Mouse (Mus musculus) forebrain, embryonic 10.5 days (tissue): Measurements from ENCODE around the gene Dnm3. TPM values are rescaled to one million over a fixed set of nuclear protein-coding genes. Genes with fewer than 3 reads are reported as not detected.

ENCODE experiments used
- DNase-seq: peaks from one replicate; pipeline ENCODE4 v3.0.0-alpha.2; 2017; ENCODE audit warnings: low spot score; ENCODE audit errors: extremely low spot score
- H3K27ac ChIP-seq: fragments of 300-500 bp; sonication (generic); 2 replicates; pipeline ENCODE4 v1.5.1; 2016; ENCODE audit warnings: mild to moderate bottlenecking
- H3K27me3 ChIP-seq: fragments of 300-500 bp; sonication (generic); 2 replicates; pipeline ENCODE4 v1.6.1; 2016; ENCODE audit warnings: mild to moderate bottlenecking; ENCODE audit not compliant: poor library complexity, severe bottlenecking
- H3K36me3 ChIP-seq: fragments of 300-500 bp; sonication (generic); replicated peaks from 2 replicates; pipeline ENCODE4 v1.6.1; 2016; ENCODE audit warnings: mild to moderate bottlenecking, moderate library complexity
- H3K4me1 ChIP-seq: fragments of 300-500 bp; sonication (generic); 2 replicates; pipeline ENCODE4 v1.6.1; 2016
- H3K4me3 ChIP-seq: fragments of 300-500 bp; sonication (generic); 2 replicates; pipeline ENCODE4 v1.5.1; 2016; ENCODE audit warnings: mild to moderate bottlenecking, moderate library complexity
- H3K9me3 ChIP-seq: fragments of 300-500 bp; sonication (generic); 2 replicates; pipeline ENCODE4 v1.6.1; 2016; ENCODE audit warnings: mild to moderate bottlenecking, moderate library complexity
- WGBS: fragments of 180-500 bp; shearing (Covaris S2); methylation state at CpG from one replicate; pipeline ENCODE4 v1.1.7; 2016; 5-methylcytosine and 5-hydroxymethylcytosine counted together
- polyA plus RNA-seq: library from polyadenylated mRNA; unstranded; fragments of >200 nt; fragmentation: Nextera tagmentation; extraction: Ambion mirVana; gene quantifications from 2 replicates; pipeline ENCODE4 v1.2.1, GENCODE M21; 2016

Gene Dnm3
- polyA plus RNA-seq, 1 experiment from 2014 or later = 2.6 TPM

DNA sequence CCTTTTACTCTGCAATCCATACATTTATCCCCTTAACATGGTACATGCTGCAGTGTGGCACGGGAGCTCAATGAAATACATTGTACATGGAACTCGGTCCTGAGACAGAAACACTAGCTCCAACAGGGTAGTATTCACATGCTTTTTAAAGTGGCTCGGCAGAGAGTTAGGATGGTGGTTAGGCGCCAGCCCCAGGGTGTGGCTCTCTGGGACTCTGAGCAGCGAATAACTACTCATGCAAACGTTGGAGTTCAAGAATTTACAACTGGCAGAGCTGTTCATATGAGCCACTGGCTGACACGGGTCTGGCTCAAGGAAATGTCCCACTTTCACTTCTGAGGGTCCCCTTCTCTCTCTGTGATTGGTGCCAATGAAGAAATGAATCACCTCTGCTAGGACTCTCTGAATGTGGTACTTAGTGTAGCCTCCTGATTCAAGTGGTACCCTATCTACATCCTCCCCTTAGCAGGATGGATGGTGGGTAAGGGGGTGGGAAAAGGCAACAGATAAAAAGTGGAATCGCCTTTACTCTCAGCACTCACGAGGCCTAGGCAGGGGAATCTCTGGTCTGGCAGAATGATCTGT lies 438.7 kb downstream of the Dnm3 start:
- no peak for DNase-seq
- Histone ChIP-seq H3K9me3 (no peaks in the 10 kb centered on the region), H3K4me1 (peaks cover 23% of the 10 kb centered on the region), H3K27me3 (no peaks in the 10 kb centered on the region), H3K4me3 (no peak overlapping the region), H3K27ac (no peak overlapping the region), H3K36me3 (no peaks in the 10 kb centered on the region)
- WGBS = 84% methylated on average over 9 of the region's 9 CpGs

DNA sequence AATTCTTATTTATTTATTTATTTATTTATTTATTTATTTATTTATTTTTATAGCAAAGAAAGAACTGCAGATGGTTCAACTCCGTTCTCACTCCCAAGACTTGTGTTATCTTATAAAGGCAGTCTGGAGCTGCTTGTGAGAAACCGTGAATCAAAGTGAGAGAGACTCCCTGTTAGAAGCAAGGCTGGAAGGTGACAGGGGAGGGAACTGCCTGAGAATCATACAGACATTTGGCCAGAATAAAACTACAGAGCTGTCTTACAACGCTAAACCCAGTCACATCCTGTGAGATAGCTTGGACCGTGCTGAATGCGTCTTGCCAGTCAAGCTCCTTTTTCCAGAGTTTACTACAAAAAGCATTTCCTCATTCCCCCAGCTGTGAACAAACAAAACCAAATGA lies 439.4 kb downstream of the Dnm3 start:
- Histone ChIP-seq H3K4me1 (peaks cover 21% of the 10 kb centered on the region), H3K36me3 (no peaks in the 10 kb centered on the region), H3K27ac (no peak overlapping the region), H3K4me3 (no peak overlapping the region), H3K9me3 (no peaks in the 10 kb centered on the region), H3K27me3 (no peaks in the 10 kb centered on the region)
- WGBS = 91% methylated on average over 5 of the region's 5 CpGs
- no peak for DNase-seq

DNA sequence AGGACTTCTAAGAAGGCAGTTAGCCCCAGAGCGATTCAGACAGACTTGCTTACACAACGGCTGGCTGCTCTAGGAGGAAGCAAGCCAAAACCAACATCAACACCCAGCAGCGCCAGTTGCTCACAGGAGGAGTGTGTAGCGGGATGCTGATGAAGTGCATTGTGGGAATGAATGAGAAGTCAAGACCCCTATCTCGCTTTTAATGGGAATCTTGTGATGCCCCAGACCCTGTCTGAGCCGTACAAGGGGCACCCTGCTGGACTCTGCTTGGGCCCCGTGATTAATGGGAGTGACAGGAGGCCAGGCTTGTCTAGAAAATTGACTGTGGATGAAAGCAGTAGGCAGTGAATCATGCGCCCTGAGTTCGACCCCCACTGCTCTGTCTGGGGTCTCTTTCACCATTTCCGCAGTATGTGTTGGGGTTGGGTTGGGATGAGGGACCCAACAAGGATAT lies 439.8 kb downstream of the Dnm3 start:
- 82% methylated on average over 10 of the region's 10 CpGs for WGBS
- no peak for DNase-seq
- Histone ChIP-seq H3K4me3 (no peak overlapping the region), H3K36me3 (no peaks in the 10 kb centered on the region), H3K27ac (peak overlapping the region; percentile 54), H3K9me3 (no peaks in the 10 kb centered on the region), H3K27me3 (no peaks in the 10 kb centered on the region), H3K4me1 (peaks cover 21% of the 10 kb centered on the region)

- Histone ChIP-seq H3K27me3 (no peaks in the 10 kb centered on the region), H3K27ac (peak overlapping the region; percentile 56; the same call in 1 of the 2 replicates), H3K36me3 (no peaks in the 10 kb centered on the region), H3K9me3 (no peaks in the 10 kb centered on the region), H3K4me3 (no peak overlapping the region), H3K4me1 (peaks cover 21% of the 10 kb centered on the region)
- DNase-seq = no peak
- 88% methylated on average over 6 of the region's 6 CpGs for WGBS
Observed at GRCm38 (mm10) chr1:162037185-162037765, 440.6 kb downstream of the Dnm3 start.

- 40% methylated on average over 5 of the region's 5 CpGs for WGBS
- Histone ChIP-seq H3K36me3 (no peaks in the 10 kb centered on the region), H3K27me3 (no peaks in the 10 kb centered on the region), H3K27ac (peak overlapping the region; percentile 56; the same call in 1 of the 2 replicates), H3K9me3 (no peaks in the 10 kb centered on the region), H3K4me1 (peaks cover 21% of the 10 kb centered on the region), H3K4me3 (no peak overlapping the region)
- DNase-seq = no peak
Observed at GRCm38 (mm10) chr1:162036461-162036835, 441.4 kb downstream of the Dnm3 start.

DNA sequence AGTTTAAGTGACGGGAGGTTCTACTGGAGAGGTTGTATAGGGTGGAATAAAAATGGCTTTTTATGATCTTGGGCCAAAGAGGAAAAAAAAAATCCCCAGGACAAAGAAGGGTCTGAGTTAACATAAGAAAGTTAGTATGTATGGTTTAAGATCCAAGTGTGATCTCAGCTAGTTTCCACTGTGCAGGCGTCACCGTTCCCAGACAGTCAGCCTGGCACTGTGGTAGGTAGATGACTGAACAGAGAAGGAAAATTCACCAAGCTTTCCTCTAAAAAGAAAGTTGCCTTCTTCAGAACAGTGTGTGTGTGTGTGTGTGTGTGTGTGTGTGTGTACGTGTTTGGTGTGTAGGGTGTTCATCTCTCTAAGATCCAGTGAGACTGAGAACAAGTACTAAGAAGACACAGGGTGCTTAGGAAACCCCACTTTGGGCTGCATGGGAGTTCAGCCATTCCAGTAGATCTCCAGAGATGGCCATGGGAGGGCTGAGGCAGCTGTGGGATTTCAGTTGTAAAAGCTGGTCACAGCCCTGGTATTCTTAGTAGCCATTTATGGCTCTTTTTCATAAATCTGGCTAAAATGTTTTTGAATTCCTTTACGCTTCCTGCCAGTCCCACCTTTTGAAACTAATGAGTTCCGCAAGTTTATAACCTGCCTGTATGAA lies 441.9 kb downstream of the Dnm3 start:
- no peak for DNase-seq
- Histone ChIP-seq H3K4me1 (peaks cover 21% of the 10 kb centered on the region), H3K4me3 (no peak overlapping the region), H3K27ac (peak overlapping the region; percentile 56), H3K9me3 (no peaks in the 10 kb centered on the region), H3K27me3 (no peaks in the 10 kb centered on the region), H3K36me3 (no peaks in the 10 kb centered on the region)
- 93% methylated on average over 6 of the region's 6 CpGs for WGBS

GRCm38 (mm10) chr1:162023681-162024270 lies 454.1 kb downstream of the Dnm3 start:
- Histone ChIP-seq H3K4me3 (no peak overlapping the region), H3K27me3 (no peaks in the 10 kb centered on the region), H3K27ac (peak overlapping the region; percentile 62; the same call in 1 of the 2 replicates), H3K9me3 (no peaks in the 10 kb centered on the region), H3K4me1 (peaks cover 54% of the 10 kb centered on the region), H3K36me3 (no peaks in the 10 kb centered on the region)
- 69% methylated on average over 8 of the region's 8 CpGs for WGBS
- no peak for DNase-seq

DNA sequence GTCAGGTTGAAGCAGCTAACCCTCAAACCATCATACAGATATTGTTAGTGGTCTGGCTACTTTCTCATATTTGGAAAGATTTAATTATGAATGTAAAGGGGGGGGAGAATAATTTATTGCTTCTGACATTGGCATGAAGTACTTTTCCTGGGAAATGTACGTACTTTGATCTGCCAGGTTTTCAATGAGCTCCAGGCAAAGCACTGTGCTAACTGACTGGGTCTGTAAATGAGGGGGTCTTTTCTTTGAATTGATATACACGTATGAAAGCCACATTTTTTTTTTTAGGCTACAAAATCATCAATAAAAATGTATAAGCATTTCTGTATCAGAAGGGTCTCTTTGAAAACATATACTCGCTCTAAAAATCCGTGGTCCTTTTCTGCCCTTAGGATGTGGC lies 457.1 kb downstream of the Dnm3 start:
- H3K4me1 ChIP-seq = peaks cover 59% of the 10 kb centered on the region
- WGBS = 58% methylated on average over 4 of the region's 4 CpGs

GRCm38 (mm10) chr1:162020303-162020731 lies 457.5 kb downstream of the Dnm3 start:
- Histone ChIP-seq H3K36me3 (no peaks in the 10 kb centered on the region), H3K27me3 (no peaks in the 10 kb centered on the region), H3K9me3 (no peaks in the 10 kb centered on the region), H3K4me1 (peaks cover 60% of the 10 kb centered on the region), H3K4me3 (no peak overlapping the region), H3K27ac (peak overlapping the region; percentile 51; the same call in 1 of the 2 replicates)
- 54% methylated on average over 7 of the region's 7 CpGs for WGBS
- DNase-seq = no peak

More for the DNA sequence above, 457.1 kb downstream of the Dnm3 start:
- Histone ChIP-seq H3K9me3 (no peaks in the 10 kb centered on the region), H3K36me3 (no peaks in the 10 kb centered on the region), H3K4me3 (no peak overlapping the region), H3K27ac (peak overlapping the region; percentile 51), H3K27me3 (no peaks in the 10 kb centered on the region)
- no peak for DNase-seq

- H3K27me3 ChIP-seq = no peaks in the 10 kb centered on the region
- H3K4me3 ChIP-seq = no peak overlapping the region
- peaks cover 60% of the 10 kb centered on the region for H3K4me1 ChIP-seq
- H3K36me3 ChIP-seq = no peaks in the 10 kb centered on the region
- WGBS = 85% methylated on average over 6 of the region's 6 CpGs
- H3K27ac ChIP-seq = peak overlapping the region; percentile 60; the same call in 1 of the 2 replicates
- H3K9me3 ChIP-seq = no peaks in the 10 kb centered on the region
- DNase-seq = no peak
Observed at GRCm38 (mm10) chr1:162018601-162018977, 459.2 kb downstream of the Dnm3 start.

DNA sequence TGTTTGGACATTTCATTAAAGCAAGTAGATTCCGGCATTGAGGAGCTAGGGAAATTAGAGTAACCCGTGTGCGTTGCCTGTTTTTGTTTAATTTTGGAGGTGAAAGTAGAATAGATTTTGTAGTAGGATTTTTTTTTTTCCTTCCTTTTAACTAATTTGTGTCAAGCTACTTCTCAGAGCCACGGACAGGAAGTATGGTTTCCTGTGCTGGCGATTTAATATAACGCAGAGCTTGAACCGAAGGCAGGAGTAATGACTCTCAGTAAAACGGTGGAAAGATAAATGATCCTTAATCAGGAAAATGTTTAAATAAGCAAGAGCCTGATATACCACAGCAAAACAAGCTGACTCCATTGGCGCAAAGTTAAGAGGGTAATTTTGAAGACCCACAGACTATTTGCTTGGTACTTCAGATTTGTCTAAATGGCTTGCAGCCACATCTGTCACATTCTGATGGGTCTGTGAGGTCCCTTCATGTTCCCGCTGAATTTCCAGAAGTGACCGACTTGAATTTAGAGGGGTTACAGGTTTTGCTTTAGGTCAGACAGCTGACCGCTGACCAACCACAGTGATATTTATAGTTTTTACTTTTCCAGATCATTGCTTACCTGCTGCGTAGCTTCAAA lies 459.7 kb downstream of the Dnm3 start:
- Histone ChIP-seq H3K4me3 (no peak overlapping the region), H3K9me3 (no peaks in the 10 kb centered on the region), H3K36me3 (no peaks in the 10 kb centered on the region), H3K4me1 (peaks cover 60% of the 10 kb centered on the region), H3K27ac (peak overlapping the region; percentile 60), H3K27me3 (no peaks in the 10 kb centered on the region)
- WGBS = 72% methylated on average over 13 of the region's 13 CpGs
- DNase-seq = no peak

DNA sequence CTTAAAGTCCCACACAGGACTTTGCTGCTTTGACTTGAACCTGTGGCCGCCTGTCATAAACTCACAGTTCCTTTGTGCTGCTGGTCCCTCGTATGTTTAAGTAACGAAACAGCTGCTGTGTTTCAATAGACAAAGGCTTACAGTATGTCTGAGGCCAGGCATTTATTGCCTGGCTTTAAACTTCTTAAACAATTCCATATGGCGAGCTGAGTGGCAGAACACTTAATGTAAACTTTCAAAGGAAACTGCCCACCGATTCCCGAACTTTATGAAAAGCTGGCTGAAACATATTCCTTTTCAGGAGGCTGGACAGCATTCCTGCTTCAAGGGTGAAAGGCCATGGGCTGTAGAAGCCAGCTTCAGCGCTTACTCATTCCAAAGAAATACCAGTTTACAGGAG lies 460.9 kb downstream of the Dnm3 start:
- H3K27me3 ChIP-seq = no peaks in the 10 kb centered on the region
- peaks cover 57% of the 10 kb centered on the region for H3K4me1 ChIP-seq
- H3K36me3 ChIP-seq = no peaks in the 10 kb centered on the region
- H3K27ac ChIP-seq = peak overlapping the region; percentile 80
- no peak overlapping the region for H3K4me3 ChIP-seq
- no peaks in the 10 kb centered on the region for H3K9me3 ChIP-seq
- WGBS = 61% methylated on average over 7 of the region's 7 CpGs
- no peak for DNase-seq
